Mouse (Mus musculus): ENCODE results near the gene Dnah3. TPM values are rescaled to one million over a fixed set of nuclear protein-coding genes. Genes with fewer than 3 reads are reported as not detected.

Dnah3 gene
- polyA plus RNA-seq, 1 experiment = not detected

GRCm38 (mm10) chr7:120043990-120044389 lies 51.1 kb downstream of the Dnah3 start:
- WGBS = 76% methylated on average over 3 of the region's 3 CpGs
- TF ChIP-seq POLR2A (IDR thresholded peaks at IDR 0.05; ENCODE audit: borderline replicate concordance, control insufficient read depth, low read depth, low read length) (no peak), CTCF (IDR thresholded peaks at IDR 0.05; ENCODE audit: control insufficient read depth, insufficient read depth, low read length) (no peak)

DNA sequence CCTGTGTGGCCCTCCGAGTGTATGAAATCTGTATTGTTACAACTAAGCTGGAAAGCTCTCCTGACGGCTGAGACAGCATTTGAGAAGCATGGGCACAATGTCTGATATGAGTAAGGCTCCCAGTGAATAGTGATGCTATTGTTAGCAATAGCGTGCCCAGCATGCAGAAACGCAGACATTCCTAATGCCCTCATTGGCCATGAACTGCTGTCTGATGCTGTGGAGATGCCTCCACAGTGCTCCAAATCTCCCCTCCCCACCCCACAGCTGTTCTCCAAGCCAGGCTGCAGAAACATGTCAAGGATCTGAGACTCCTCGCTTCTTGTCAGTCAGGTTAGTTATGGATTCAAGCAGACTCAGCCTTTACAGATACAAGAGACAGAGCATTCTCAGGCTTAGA lies 58.7 kb downstream of the Dnah3 start:
- 79% methylated on average over 5 of the region's 5 CpGs for WGBS
- TF ChIP-seq CTCF (IDR thresholded peaks at IDR 0.05; ENCODE audit: control insufficient read depth, insufficient read depth, low read length) (no peak), POLR2A (IDR thresholded peaks at IDR 0.05; ENCODE audit: borderline replicate concordance, control insufficient read depth, low read depth, low read length) (no peak)
- H3K4me3 ChIP-seq (replicated peaks; ENCODE audit: control insufficient read depth, low read depth, low read length) = no peak overlapping the region

More at GRCm38 (mm10) chr7:120043990-120044389, 51.1 kb downstream of the Dnah3 start:
- no peak overlapping the region for H3K4me3 ChIP-seq (replicated peaks; ENCODE audit: control insufficient read depth, low read depth, low read length)
- no peaks in the 10 kb centered on the region for H3K4me1 ChIP-seq (ENCODE audit: control insufficient read depth, insufficient read depth, low read length)
- no peak overlapping the region for H3K27ac ChIP-seq (ENCODE audit: control insufficient read depth, insufficient read depth, low read depth, low read length, poor library complexity)

DNA sequence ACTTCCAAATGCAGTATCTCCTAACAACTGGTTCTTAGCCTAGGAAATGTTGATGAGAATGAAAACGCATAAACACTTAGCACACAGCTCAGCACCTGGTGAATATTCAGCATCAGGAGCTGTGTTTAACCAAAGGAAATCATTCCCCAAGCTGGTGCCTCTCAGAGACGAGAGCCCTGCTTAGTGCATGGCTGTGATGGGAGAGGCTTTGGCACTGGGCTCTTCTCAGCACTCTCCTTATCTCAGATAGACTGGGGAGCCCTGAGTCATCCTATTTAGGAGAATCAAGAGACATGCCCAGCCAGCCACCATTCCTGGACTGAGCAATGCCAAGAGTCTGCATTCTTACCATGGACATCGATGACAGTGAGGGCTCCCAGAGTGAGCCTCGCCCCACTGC lies 60.1 kb downstream of the Dnah3 start:
- H3K4me1 ChIP-seq (ENCODE audit: control insufficient read depth, insufficient read depth, low read length) = no peaks in the 10 kb centered on the region
- no peak overlapping the region for H3K4me3 ChIP-seq (replicated peaks; ENCODE audit: control insufficient read depth, low read depth, low read length)
- H3K27ac ChIP-seq (ENCODE audit: control insufficient read depth, insufficient read depth, low read depth, low read length, poor library complexity) = no peak overlapping the region
- WGBS = 79% methylated on average over 4 of the region's 4 CpGs
- TF ChIP-seq POLR2A (IDR thresholded peaks at IDR 0.05; ENCODE audit: borderline replicate concordance, control insufficient read depth, low read depth, low read length) (no peak), CTCF (IDR thresholded peaks at IDR 0.05; ENCODE audit: control insufficient read depth, insufficient read depth, low read length) (no peak)

More for the DNA sequence above, 58.7 kb downstream of the Dnah3 start:
- no peak overlapping the region for H3K27ac ChIP-seq (ENCODE audit: control insufficient read depth, insufficient read depth, low read depth, low read length, poor library complexity)
- H3K4me1 ChIP-seq (ENCODE audit: control insufficient read depth, insufficient read depth, low read length) = no peaks in the 10 kb centered on the region

DNA sequence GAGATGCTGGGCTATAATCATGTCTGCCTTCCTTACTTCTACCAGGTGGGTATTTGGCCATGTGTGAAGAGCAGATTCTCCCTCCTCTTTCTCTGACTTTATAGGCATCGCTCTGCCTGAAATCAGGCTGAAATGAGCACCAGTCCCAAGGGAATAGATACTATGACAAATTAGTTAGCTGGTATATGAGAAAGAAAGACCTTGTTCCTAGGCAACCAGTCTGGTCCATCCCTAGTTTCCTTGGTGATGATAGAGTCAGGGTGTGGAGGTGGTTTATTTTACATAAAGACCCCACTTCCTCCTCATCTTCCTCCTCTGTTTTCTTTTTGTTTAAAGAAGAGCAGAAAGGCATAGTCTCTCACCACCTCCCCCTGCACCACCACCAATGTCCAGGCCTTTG lies 60.5 kb downstream of the Dnah3 start:
- Histone ChIP-seq H3K27ac (ENCODE audit: control insufficient read depth, insufficient read depth, low read depth, low read length, poor library complexity) (no peak overlapping the region), H3K4me1 (ENCODE audit: control insufficient read depth, insufficient read depth, low read length) (no peaks in the 10 kb centered on the region), H3K4me3 (replicated peaks; ENCODE audit: control insufficient read depth, low read depth, low read length) (no peak overlapping the region)
- no peak for TF ChIP-seq CTCF (IDR thresholded peaks at IDR 0.05; ENCODE audit: control insufficient read depth, insufficient read depth, low read length)
- no peak for TF ChIP-seq POLR2A (IDR thresholded peaks at IDR 0.05; ENCODE audit: borderline replicate concordance, control insufficient read depth, low read depth, low read length)
- WGBS = 79% methylated on average over 1 of the region's 1 CpGs

DNA sequence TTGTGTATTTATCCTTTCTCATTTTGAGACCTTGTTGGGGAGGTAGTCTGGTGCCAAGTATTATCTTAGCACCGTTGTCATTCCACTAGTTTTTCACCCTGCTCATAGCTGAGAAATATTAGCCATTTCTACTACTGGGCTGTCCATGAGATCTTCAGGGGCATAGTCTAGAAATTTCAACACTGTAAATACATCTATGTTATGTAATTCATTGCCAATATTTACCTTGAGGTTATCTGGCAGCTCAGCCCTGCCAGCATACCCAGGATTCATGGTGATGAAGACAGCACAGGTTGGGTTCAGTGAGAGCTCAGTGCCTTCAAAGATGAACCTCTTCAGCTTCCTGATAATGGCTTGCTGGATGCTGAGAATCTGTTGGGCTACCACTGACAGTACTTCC lies 66.4 kb downstream of the Dnah3 start:
- Histone ChIP-seq H3K27ac (ENCODE audit: control insufficient read depth, insufficient read depth, low read depth, low read length, poor library complexity) (no peak overlapping the region), H3K4me1 (ENCODE audit: control insufficient read depth, insufficient read depth, low read length) (no peaks in the 10 kb centered on the region), H3K4me3 (replicated peaks; ENCODE audit: control insufficient read depth, low read depth, low read length) (no peak overlapping the region)
- TF ChIP-seq CTCF (IDR thresholded peaks at IDR 0.05; ENCODE audit: control insufficient read depth, insufficient read depth, low read length) (no peak), POLR2A (IDR thresholded peaks at IDR 0.05; ENCODE audit: borderline replicate concordance, control insufficient read depth, low read depth, low read length) (no peak)
- WGBS = 76% methylated on average over 1 of the region's 1 CpGs

- H3K27ac ChIP-seq (ENCODE audit: control insufficient read depth, insufficient read depth, low read depth, low read length, poor library complexity) = no peak overlapping the region
- TF ChIP-seq POLR2A (IDR thresholded peaks at IDR 0.05; ENCODE audit: borderline replicate concordance, control insufficient read depth, low read depth, low read length) (no peak), CTCF (IDR thresholded peaks at IDR 0.05; ENCODE audit: control insufficient read depth, insufficient read depth, low read length) (no peak)
- no peak overlapping the region for H3K4me3 ChIP-seq (replicated peaks; ENCODE audit: control insufficient read depth, low read depth, low read length)
- 76% methylated on average over 6 of the region's 6 CpGs for WGBS
- no peaks in the 10 kb centered on the region for H3K4me1 ChIP-seq (ENCODE audit: control insufficient read depth, insufficient read depth, low read length)
These were observed 98.0 kb downstream of the Dnah3 start for GRCm38 (mm10) chr7:119997066-119997465.

GRCm38 (mm10) chr7:119985279-119985912 lies 109.7 kb downstream of the Dnah3 start:
- H3K4me1 ChIP-seq (ENCODE audit: control insufficient read depth, insufficient read depth, low read length) = no peaks in the 10 kb centered on the region
- no peak for TF ChIP-seq POLR2A (IDR thresholded peaks at IDR 0.05; ENCODE audit: borderline replicate concordance, control insufficient read depth, low read depth, low read length)
- TF ChIP-seq CTCF (IDR thresholded peaks at IDR 0.05; ENCODE audit: control insufficient read depth, insufficient read depth, low read length) = no peak
- no peak overlapping the region for H3K4me3 ChIP-seq (replicated peaks; ENCODE audit: control insufficient read depth, low read depth, low read length)
- no peak overlapping the region for H3K27ac ChIP-seq (ENCODE audit: control insufficient read depth, insufficient read depth, low read depth, low read length, poor library complexity)
- 64% methylated on average over 3 of the region's 3 CpGs for WGBS

- Histone ChIP-seq H3K4me3 (replicated peaks; ENCODE audit: control insufficient read depth, low read depth, low read length) (no peak overlapping the region), H3K4me1 (ENCODE audit: control insufficient read depth, insufficient read depth, low read length) (no peaks in the 10 kb centered on the region), H3K27ac (ENCODE audit: control insufficient read depth, insufficient read depth, low read depth, low read length, poor library complexity) (no peak overlapping the region)
- TF ChIP-seq POLR2A (IDR thresholded peaks at IDR 0.05; ENCODE audit: borderline replicate concordance, control insufficient read depth, low read depth, low read length) (no peak), CTCF (IDR thresholded peaks at IDR 0.05; ENCODE audit: control insufficient read depth, insufficient read depth, low read length) (no peak)
- WGBS = 88% methylated on average over 3 of the region's 3 CpGs
These were observed 114.9 kb downstream of the Dnah3 start for GRCm38 (mm10) chr7:119980170-119980569.

DNA sequence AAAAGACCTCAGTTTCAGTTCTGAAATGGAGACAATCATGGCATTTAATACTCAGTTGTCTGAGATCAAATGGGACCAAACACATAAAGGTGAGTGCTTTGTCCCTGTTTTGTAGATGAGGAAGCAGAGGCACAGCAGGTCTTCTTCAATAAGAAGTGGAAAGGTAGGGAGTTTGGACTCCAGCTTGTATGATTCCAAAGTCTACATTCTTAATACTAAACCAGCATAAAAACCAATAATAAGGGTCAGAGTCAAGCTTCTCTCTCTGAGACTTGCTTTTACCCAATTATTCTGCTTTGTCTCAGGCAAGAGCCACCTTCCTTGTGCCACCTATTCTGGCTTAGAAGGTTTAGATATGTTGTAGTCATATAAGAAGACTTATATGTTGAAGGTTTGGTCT lies 116.5 kb downstream of the Dnah3 start:
- H3K27ac ChIP-seq (ENCODE audit: control insufficient read depth, insufficient read depth, low read depth, low read length, poor library complexity) = no peak overlapping the region
- H3K4me3 ChIP-seq (replicated peaks; ENCODE audit: control insufficient read depth, low read depth, low read length) = no peak overlapping the region
- H3K4me1 ChIP-seq (ENCODE audit: control insufficient read depth, insufficient read depth, low read length) = no peaks in the 10 kb centered on the region
- TF ChIP-seq POLR2A (IDR thresholded peaks at IDR 0.05; ENCODE audit: borderline replicate concordance, control insufficient read depth, low read depth, low read length) = no peak
- TF ChIP-seq CTCF (IDR thresholded peaks at IDR 0.05; ENCODE audit: control insufficient read depth, insufficient read depth, low read length) = no peak
